9 mouse cellular contexts compared by ENCODE assay signal in the genomic region with DNA sequence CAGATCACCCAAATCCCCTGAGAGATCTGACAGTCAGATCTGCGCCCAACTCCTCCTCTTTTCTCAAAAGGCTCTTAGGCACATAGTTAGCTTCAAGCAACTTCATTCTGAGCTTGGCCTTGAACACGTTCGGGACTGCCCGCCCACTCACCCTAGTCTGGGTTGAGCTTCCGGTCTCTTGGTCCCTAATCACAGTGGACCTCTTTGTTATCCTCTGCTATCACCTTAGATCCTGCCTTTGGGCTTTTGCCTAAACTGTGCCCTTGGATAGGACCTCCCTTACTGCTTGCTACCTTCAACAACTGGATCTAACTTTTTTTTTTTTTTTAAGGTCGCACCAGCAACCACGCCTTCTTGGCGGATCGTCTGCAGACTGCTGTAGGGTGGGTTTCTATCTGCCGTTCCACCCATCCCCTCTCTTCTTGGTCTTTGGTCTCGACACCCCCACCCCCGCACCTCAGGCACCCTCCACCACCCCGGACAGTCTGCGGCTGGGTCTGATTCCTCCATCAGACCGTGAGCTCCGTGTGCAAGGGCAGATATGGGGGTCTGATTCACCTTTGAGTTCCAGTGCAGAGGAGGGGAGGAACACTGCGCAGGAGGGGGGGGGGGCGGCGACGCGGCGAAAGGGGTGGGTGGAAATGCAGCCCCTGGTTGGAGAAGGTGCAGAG. TPM values are rescaled to one million over a fixed set of nuclear protein-coding genes. Genes with fewer than 3 reads are reported as not detected.
DNase-seq lines count a peak whose midpoint lies in the region; ATAC-seq lines count a peak whose summit lies in the region.
"Had no signal": no experiment of that assay in that cellular context is flagged by ENCODE, and none has a peak within 500 bp of the region (broad histone marks: within the 10 kb centered on the region; RNA-seq: fewer than 3 reads in every experiment).

No protein-coding gene starts in this region.

- no peak for ATAC-seq in erythroblast, adult 5-6 weeks (replicated peaks; ENCODE audit: low FRiP score, poor library complexity, severe bottlenecking)
- peak; percentile 39 for ATAC-seq in embryonic facial prominence, embryonic 14.5 days (ENCODE audit: low read depth)

- H3K4me1 ChIP-seq in erythroblast, embryonic 14.5 days (ENCODE audit: control insufficient read depth): peaks cover 2% of the 10 kb centered on the region; the same call in 1 of the 2 replicates
- H3K4me1 ChIP-seq in embryonic facial prominence, embryonic 14.5 days (ENCODE audit: control insufficient read depth, insufficient read depth, low read length): peaks cover 15% of the 10 kb centered on the region
- H3K4me1 ChIP-seq in midbrain, embryonic 10.5 days: peaks cover 37% of the 10 kb centered on the region

- under 1% methylated on average over 19 of the region's 22 CpGs for WGBS in embryonic facial prominence, embryonic 14.5 days
- WGBS in midbrain, embryonic 10.5 days: under 1% methylated on average over 18 of the region's 22 CpGs

- H3K27ac ChIP-seq in embryonic facial prominence, embryonic 14.5 days (replicated peaks; ENCODE audit: low read depth, low read length): peak overlapping the region; percentile 100
- peak overlapping the region; percentile 99 for H3K27ac ChIP-seq in midbrain, embryonic 10.5 days (replicated peaks)

- H3K4me2 ChIP-seq in embryonic facial prominence, embryonic 14.5 days (ENCODE audit: low read depth, low read length): peak overlapping the region; percentile 88

- no peaks in the 10 kb centered on the region for H3K36me3 ChIP-seq in erythroblast, embryonic 14.5 days (ENCODE audit: control insufficient read depth)
- H3K36me3 ChIP-seq in embryonic facial prominence, embryonic 14.5 days (ENCODE audit: control insufficient read depth, insufficient read depth, low read length): peaks cover 5% of the 10 kb centered on the region; the same call in 1 of the 2 replicates
- peaks cover 13% of the 10 kb centered on the region for H3K36me3 ChIP-seq in midbrain, embryonic 10.5 days

- no peaks in the 10 kb centered on the region for H3K9me3 ChIP-seq in erythroblast, embryonic 14.5 days (ENCODE audit: control insufficient read depth, low read length)
- no peaks in the 10 kb centered on the region for H3K9me3 ChIP-seq in embryonic facial prominence, embryonic 14.5 days (ENCODE audit: control insufficient read depth, low read length)
- no peaks in the 10 kb centered on the region for H3K9me3 ChIP-seq in midbrain, embryonic 10.5 days (replicated peaks)

- peak; percentile 58 for DNase-seq in adrenal gland, postnatal 25 days
- DNase-seq in embryonic facial prominence, embryonic 14.5 days (ENCODE audit: low spot score): peak; percentile 71
- peak; percentile 27 to 50 for DNase-seq in heart, postnatal 14 days
- DNase-seq in kidney, postnatal 36 days: peak; percentile 54 to 60
- DNase-seq in midbrain, embryonic 10.5 days (ENCODE audit: low spot score): peak; percentile 64
- peak; percentile 40 for DNase-seq in skeletal muscle tissue, adult 2 months (ENCODE audit: low read depth, low spot score)

- peak overlapping the region; percentile 49 for H3K4me3 ChIP-seq in erythroblast, embryonic 14.5 days (replicated peaks)
- H3K4me3 ChIP-seq in embryonic facial prominence, embryonic 14.5 days (ENCODE audit: low read depth, low read length): peak overlapping the region; percentile 77
- peak overlapping the region; percentile 89 for H3K4me3 ChIP-seq in midbrain, embryonic 10.5 days

- intact Hi-C loops in heart, postnatal 14 days (cut with DNase I): loop anchor here (10.0 kb wide), 1 partner anchor 201 kb away; the partner anchor contains the start of gene Lnpep

- peaks cover 43% of the 10 kb centered on the region for H3K27me3 ChIP-seq in erythroblast, embryonic 14.5 days (ENCODE audit: control insufficient read depth)
- H3K27me3 ChIP-seq in embryonic facial prominence, embryonic 14.5 days (replicated peaks; ENCODE audit: control insufficient read depth, insufficient read depth, low read length): no peaks in the 10 kb centered on the region
- H3K27me3 ChIP-seq in midbrain, embryonic 10.5 days (ENCODE audit: low read depth, poor library complexity, severe bottlenecking): no peaks in the 10 kb centered on the region; the same call in 1 of the 2 replicates

- H3K9ac ChIP-seq in embryonic facial prominence, embryonic 14.5 days (ENCODE audit: low read depth, low read length): peak overlapping the region; percentile 87

RNA-seq across cellular contexts. Expression of gene Spaca6, which starts 0.9 kb away (rescaled TPM):
- 0.18 TPM in 1 of 2 replicates, not detected in the other for polyA plus RNA-seq in erythroblast, embryonic 14.5 days (2012)
- not detected in 2 replicates for total RNA-seq in erythroblast, adult 5-6 weeks (2015; ENCODE audit: low replicate concordance)
- total RNA-seq in erythroblast, adult 5-6 weeks (2017; ENCODE audit: low replicate concordance): not detected in 2 replicates
- total RNA-seq in adrenal gland, postnatal 25 days (2021): 82.8 and 108 TPM in 2 replicates
- 15.6 and 20.3 TPM in 2 replicates for polyA plus RNA-seq in embryonic facial prominence, embryonic 14.5 days (2014; fragmentation: Nextera tagmentation; extraction: Ambion mirVana)
- total RNA-seq in heart, postnatal 14 days (2021): 10 to 100 TPM; 14.9 to 23.6 TPM
- polyA plus RNA-seq in midbrain, embryonic 10.5 days (2016; fragmentation: Nextera tagmentation; extraction: Ambion mirVana): 38.1 and 46.8 TPM in 2 replicates

RNA-seq across cellular contexts. Expression of gene Has1, which starts 28.9 kb away (rescaled TPM):
- polyA plus RNA-seq in erythroblast, embryonic 14.5 days (2012): not detected in 2 replicates
- total RNA-seq in erythroblast, adult 5-6 weeks (2015; ENCODE audit: low replicate concordance): not detected in 2 replicates
- not detected in 2 replicates for total RNA-seq in erythroblast, adult 5-6 weeks (2017; ENCODE audit: low replicate concordance)
- not detected in 2 replicates for total RNA-seq in adrenal gland, postnatal 25 days (2021)
- 1.0 and 1.7 TPM in 2 replicates for polyA plus RNA-seq in embryonic facial prominence, embryonic 14.5 days (2014; fragmentation: Nextera tagmentation; extraction: Ambion mirVana)
- total RNA-seq in heart, postnatal 14 days (2021): under 1 TPM; 0.69 to 0.98 TPM
- 0.65 and 0.83 TPM in 2 replicates for polyA plus RNA-seq in midbrain, embryonic 10.5 days (2016; fragmentation: Nextera tagmentation; extraction: Ambion mirVana)

RNA-seq across cellular contexts. Expression of gene Fpr1, which starts 57.7 kb away (rescaled TPM):
- polyA plus RNA-seq in erythroblast, embryonic 14.5 days (2012): 0.03 TPM in 1 of 2 replicates, not detected in the other
- 19.4 and 26.3 TPM in 2 replicates for total RNA-seq in erythroblast, adult 5-6 weeks (2015; ENCODE audit: low replicate concordance)
- 8.8 and 17.1 TPM in 2 replicates for total RNA-seq in erythroblast, adult 5-6 weeks (2017; ENCODE audit: low replicate concordance)
- 0.24 TPM in 1 of 2 replicates, not detected in the other for total RNA-seq in adrenal gland, postnatal 25 days (2021)
- 0.30 and 0.89 TPM in 2 replicates for polyA plus RNA-seq in embryonic facial prominence, embryonic 14.5 days (2014; fragmentation: Nextera tagmentation; extraction: Ambion mirVana)
- total RNA-seq in heart, postnatal 14 days (2021): not detected
- polyA plus RNA-seq in midbrain, embryonic 10.5 days (2016; fragmentation: Nextera tagmentation; extraction: Ambion mirVana): not detected in 2 replicates
- total RNA-seq: left cerebral cortex, postnatal 36 days had no signal

Comparison
In these comparisons a context has a peak if more than half of its experiments do, and no peak if none do; other contexts are left out.
1. RNA of gene Spaca6, which starts 0.9 kb away (total RNA-seq): 82.8 to 108 TPM in adrenal gland, postnatal 25 days and 14.9 to 23.6 TPM in heart, postnatal 14 days; not detected in erythroblast, adult 5-6 weeks; every median in the first group is over 10 times any median in the second.
2. Peak in every context shown above with its lines, with median percentiles within 50 percentile points of each other: H3K4me3 ChIP-seq and DNase-seq.